Mouse (Mus musculus): ENCODE measurements at regions not wholly inside any gene's neighbourhood (a gene's known extent, or its start where the extent isn't known, plus 50 kb on each side); places are given as distances from the start of the nearest gene placed in this dataset.

DNA sequence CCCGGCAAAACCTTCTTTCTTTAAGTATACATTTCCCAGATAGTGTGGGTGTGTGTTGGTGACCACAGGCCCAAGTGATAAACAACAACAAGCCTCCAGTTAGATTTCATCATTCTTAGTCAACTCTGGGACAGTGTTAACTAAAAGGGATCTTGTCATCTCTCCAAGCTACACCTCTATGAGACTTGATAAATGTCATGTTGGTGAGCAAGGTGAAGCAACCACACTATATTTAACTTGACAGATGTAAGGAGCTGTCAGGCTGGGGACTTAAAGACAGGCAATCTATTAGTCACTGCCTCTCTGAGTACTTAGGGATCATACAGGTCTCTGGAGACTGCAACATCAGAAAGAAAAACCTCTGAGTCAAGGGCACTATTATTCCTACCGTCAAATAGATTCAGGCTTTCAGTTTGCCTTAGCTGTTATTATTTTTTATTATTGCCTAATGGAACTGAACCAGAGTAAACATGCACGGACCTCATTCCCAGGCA is 87.8 kb upstream of the Ank start:
- H3K36me3 ChIP-seq (replicated peaks): no peaks in the 10 kb centered on the region
- no peak overlapping the region for H3K4me3 ChIP-seq (replicated peaks)
- no peaks in the 10 kb centered on the region for H3K9me3 ChIP-seq
- no peak for ATAC-seq (ENCODE audit: low FRiP score)
- no peaks in the 10 kb centered on the region for H3K4me1 ChIP-seq
- 89% methylated on average over 3 of the region's 3 CpGs for WGBS
- H3K4me2 ChIP-seq: no peak overlapping the region
- H3K27ac ChIP-seq: no peak overlapping the region
- H3K9ac ChIP-seq: no peak overlapping the region
- no peaks in the 10 kb centered on the region for H3K27me3 ChIP-seq

DNA sequence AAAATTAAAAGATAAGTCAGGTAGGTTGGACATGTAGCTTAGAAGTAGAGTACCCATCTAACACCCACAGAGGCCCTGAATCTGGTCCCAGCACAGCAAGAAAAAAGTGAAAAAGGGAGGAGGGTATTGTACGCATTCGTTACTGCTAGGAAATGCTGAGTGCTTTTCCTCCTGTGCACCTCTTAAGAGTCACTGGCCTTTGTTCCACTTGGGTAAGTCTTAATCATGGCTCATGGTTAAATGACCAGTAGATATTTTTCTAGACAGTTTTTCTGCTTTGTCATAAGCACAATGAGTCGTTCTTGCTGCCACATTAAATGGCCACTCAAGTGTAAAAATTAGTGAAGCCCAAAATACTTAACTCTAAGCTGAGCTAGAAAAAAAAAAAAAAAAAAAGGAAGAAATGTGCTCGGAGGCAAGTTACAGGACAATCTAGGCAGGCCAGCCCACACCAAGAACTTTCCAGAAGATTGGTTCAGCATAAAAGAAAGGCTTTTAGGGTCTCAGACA is 86.0 kb upstream of the Ank start:
- Histone ChIP-seq H3K36me3 (replicated peaks) (no peaks in the 10 kb centered on the region), H3K4me3 (replicated peaks) (no peak overlapping the region), H3K9ac (no peak overlapping the region), H3K4me1 (no peaks in the 10 kb centered on the region), H3K27ac (no peak overlapping the region), H3K9me3 (no peaks in the 10 kb centered on the region), H3K27me3 (no peaks in the 10 kb centered on the region), H3K4me2 (no peak overlapping the region)
- no peak for ATAC-seq (ENCODE audit: low FRiP score)
- 33% methylated on average over 4 of the region's 4 CpGs for WGBS

DNA sequence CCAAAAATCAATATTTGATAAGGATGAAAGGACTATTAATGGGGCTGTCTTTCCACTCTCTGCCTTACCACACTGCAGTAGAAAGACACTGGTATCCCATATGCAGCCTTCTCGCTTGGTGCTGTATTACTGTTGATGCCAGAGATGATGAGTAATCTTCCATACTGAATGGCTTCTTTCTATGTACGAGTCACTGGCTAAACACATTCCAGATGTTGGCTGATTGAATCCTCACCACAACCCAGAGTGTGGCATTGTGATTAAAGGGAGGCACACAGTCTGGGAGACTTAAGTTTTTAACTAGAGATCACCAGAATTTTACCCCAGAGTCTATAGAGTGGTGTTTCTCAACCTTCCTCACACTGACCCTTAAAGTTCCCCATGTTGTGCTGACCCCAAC is 84.9 kb upstream of the Ank start:
- H3K9me3 ChIP-seq: no peaks in the 10 kb centered on the region
- ATAC-seq (ENCODE audit: low FRiP score): no peak
- H3K9ac ChIP-seq: no peak overlapping the region
- no peaks in the 10 kb centered on the region for H3K4me1 ChIP-seq
- no peaks in the 10 kb centered on the region for H3K36me3 ChIP-seq (replicated peaks)
- H3K27ac ChIP-seq: no peak overlapping the region
- H3K4me3 ChIP-seq (replicated peaks): no peak overlapping the region
- no peak overlapping the region for H3K4me2 ChIP-seq
- 78% methylated on average over 2 of the region's 2 CpGs for WGBS
- no peaks in the 10 kb centered on the region for H3K27me3 ChIP-seq

DNA sequence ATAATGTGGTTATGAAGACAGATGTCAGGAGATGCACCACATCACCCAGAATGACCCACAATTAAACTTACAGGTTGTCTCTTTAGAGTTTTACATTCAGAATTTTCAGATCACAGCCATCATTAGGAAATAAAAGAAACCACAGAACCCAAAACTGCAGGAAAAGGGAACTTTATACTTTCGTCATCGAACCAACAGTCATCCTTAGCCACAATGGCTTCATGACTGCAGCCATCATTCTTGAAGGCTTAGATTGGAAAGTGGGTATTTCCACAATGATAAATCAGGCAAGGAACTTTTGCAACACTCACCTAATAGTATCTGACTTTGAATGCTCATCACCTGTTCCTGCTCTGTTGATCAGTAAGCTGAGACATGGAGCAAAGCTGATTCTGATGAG is 75.9 kb upstream of the Ank start:
- Histone ChIP-seq H3K36me3 (replicated peaks) (no peaks in the 10 kb centered on the region), H3K27me3 (no peaks in the 10 kb centered on the region), H3K4me3 (replicated peaks) (no peak overlapping the region), H3K9ac (no peak overlapping the region), H3K9me3 (no peaks in the 10 kb centered on the region), H3K4me2 (no peak overlapping the region), H3K4me1 (no peaks in the 10 kb centered on the region), H3K27ac (no peak overlapping the region)
- WGBS: 99% methylated on average over 2 of the region's 2 CpGs
- ATAC-seq (ENCODE audit: low FRiP score): no peak

DNA sequence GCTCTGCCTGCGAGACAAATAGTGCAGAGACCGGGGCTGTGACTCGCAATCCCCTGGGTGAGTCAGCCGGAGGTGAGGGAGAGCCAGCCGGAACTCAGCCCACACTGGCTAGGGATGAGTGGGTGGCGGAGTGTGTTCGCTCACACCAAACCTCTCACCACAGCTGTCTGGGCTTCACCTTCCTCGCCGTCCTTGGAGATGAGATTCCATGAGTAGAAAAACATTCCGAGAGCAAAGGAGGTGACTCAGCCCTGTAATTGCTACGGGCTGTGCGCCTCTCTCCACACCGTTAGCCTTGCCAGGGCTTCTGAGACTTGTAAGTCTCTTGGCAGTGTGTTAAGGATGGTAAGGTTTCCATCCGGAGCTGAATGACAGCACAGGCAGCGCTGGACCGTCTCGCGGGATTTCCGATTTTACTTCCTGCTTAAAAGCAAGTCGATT is 60.7 kb upstream of the Ank start:
- Histone ChIP-seq H3K27ac (no peak overlapping the region), H3K36me3 (replicated peaks) (no peaks in the 10 kb centered on the region), H3K4me2 (no peak overlapping the region), H3K9me3 (no peaks in the 10 kb centered on the region), H3K4me3 (replicated peaks) (no peak overlapping the region), H3K9ac (no peak overlapping the region), H3K27me3 (no peaks in the 10 kb centered on the region), H3K4me1 (no peaks in the 10 kb centered on the region)
- 91% methylated on average over 20 of the region's 20 CpGs for WGBS
- ATAC-seq (ENCODE audit: low FRiP score): no peak

DNA sequence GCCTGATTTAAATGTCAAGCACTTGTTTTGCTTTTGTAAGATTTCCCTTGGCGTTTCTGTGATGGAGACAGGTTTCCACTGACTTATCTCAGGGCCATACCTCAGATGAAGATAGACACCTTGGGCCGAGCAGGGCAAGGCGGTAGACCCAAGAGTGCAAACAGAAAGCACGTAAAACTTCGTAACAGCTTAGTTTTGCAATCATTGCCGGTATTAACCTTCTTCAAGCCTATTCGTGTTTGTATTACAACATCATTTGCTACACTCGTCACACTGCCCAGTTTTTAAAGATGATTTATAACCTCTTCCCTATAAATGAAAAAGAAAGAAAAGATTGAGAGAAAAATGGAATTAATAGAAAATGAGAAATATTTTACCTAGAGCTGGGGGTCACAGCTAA is 56.6 kb upstream of the Ank start:
- no peak overlapping the region for H3K9ac ChIP-seq
- no peaks in the 10 kb centered on the region for H3K4me1 ChIP-seq
- ATAC-seq (ENCODE audit: low FRiP score): no peak
- H3K27ac ChIP-seq: no peak overlapping the region
- no peaks in the 10 kb centered on the region for H3K9me3 ChIP-seq
- H3K36me3 ChIP-seq (replicated peaks): no peaks in the 10 kb centered on the region
- no peak overlapping the region for H3K4me3 ChIP-seq (replicated peaks)
- H3K27me3 ChIP-seq: no peaks in the 10 kb centered on the region
- WGBS: 93% methylated on average over 8 of the region's 8 CpGs
- H3K4me2 ChIP-seq: no peak overlapping the region

DNA sequence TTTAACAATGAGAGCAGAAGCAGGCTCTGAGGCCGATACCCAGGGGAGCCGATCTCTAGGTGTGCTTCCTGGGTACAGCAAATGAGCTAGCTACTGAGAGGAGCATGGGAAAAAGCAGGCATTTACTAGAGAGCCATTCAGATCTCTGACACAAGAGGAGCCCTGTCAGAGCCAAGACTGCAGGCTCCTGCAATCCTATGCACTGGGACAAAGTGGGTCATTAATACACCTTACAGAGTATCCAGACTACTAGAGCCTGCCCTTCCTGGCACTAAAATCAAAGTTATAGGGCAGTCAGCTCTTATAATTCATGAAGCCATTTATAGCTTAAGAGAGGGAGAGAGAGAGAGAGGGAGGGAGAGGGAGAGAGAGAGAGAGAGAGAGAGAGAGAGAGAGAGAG is 54.2 kb upstream of the Ank start:
- H3K4me3 ChIP-seq (replicated peaks): no peak overlapping the region
- no peaks in the 10 kb centered on the region for H3K27me3 ChIP-seq
- H3K27ac ChIP-seq: no peak overlapping the region
- H3K4me2 ChIP-seq: no peak overlapping the region
- H3K4me1 ChIP-seq: no peaks in the 10 kb centered on the region
- no peak for ATAC-seq (ENCODE audit: low FRiP score)
- no peaks in the 10 kb centered on the region for H3K9me3 ChIP-seq
- 90% methylated on average over 2 of the region's 2 CpGs for WGBS
- no peak overlapping the region for H3K9ac ChIP-seq
- no peaks in the 10 kb centered on the region for H3K36me3 ChIP-seq (replicated peaks)

DNA sequence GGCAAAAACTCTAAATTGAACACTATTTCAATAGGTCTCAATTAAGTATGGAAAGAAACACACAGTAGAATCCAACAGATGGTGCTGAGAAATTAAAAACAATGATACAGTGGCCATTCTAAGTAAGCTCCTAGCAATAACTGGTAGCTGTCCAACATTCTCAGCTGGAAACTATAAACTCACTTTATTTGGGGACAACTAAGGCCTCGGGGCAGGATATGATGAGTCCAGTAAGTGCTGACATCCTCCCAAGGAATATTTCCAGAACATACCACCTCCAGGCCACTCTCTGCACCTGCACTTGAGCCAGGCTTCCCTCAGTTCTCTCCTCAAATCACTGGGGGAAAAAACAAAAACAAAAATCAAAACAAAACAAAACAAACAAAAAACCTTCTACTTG is 53.7 kb upstream of the Ank start:
- H3K36me3 ChIP-seq (replicated peaks): no peaks in the 10 kb centered on the region
- WGBS: 96% methylated on average over 1 of the region's 1 CpGs
- no peaks in the 10 kb centered on the region for H3K9me3 ChIP-seq
- H3K27me3 ChIP-seq: no peaks in the 10 kb centered on the region
- H3K27ac ChIP-seq: no peak overlapping the region
- no peak for ATAC-seq (ENCODE audit: low FRiP score)
- no peak overlapping the region for H3K9ac ChIP-seq
- no peak overlapping the region for H3K4me2 ChIP-seq
- no peak overlapping the region for H3K4me3 ChIP-seq (replicated peaks)
- H3K4me1 ChIP-seq: no peaks in the 10 kb centered on the region

DNA sequence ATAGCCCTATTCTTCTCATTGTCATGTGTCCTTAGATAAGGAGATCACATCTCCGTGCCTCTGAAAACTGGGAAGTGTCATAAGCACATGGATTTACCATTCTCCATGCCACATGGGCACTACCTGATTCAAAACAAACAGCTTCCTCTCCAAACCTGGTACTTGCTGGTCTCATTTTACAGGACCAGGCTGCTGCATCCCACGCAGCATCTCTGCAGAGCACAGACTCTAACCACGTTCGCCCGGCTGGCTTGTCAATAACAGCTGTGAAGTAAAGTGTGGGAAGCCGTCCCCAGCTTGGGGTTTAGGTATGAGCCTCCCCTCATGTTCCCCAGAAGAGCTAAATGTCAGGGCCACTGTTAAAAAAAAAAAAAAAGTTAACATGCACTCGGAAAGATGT is 53.0 kb upstream of the Ank start:
- Histone ChIP-seq H3K36me3 (replicated peaks) (no peaks in the 10 kb centered on the region), H3K4me2 (no peak overlapping the region), H3K9ac (no peak overlapping the region), H3K27me3 (no peaks in the 10 kb centered on the region), H3K4me1 (no peaks in the 10 kb centered on the region), H3K9me3 (no peaks in the 10 kb centered on the region), H3K27ac (no peak overlapping the region), H3K4me3 (replicated peaks) (no peak overlapping the region)
- no peak for ATAC-seq (ENCODE audit: low FRiP score)
- WGBS: 90% methylated on average over 7 of the region's 7 CpGs

DNA sequence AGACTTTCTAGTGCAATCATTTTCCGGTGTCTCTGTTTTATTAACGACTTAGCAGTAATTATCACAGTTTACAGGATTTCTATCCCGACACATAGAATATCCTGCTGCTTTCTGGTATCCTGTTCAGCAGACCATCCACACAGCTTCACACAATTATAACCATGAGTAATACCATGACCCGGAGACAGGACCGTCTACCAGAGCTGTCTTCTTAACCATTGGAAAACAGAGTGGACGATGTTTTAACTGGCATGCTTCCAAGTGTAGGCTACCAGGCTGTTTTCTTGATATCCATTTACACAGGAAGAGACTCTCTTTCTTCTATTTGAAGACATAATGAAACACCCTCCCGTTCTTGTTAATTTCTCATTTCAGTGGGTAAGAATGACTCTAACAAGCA is 51.7 kb upstream of the Ank start:
- H3K9ac ChIP-seq: no peak overlapping the region
- 84% methylated on average over 7 of the region's 7 CpGs for WGBS
- no peaks in the 10 kb centered on the region for H3K4me1 ChIP-seq
- no peak overlapping the region for H3K4me2 ChIP-seq
- H3K27me3 ChIP-seq: no peaks in the 10 kb centered on the region
- no peak overlapping the region for H3K4me3 ChIP-seq (replicated peaks)
- no peak overlapping the region for H3K27ac ChIP-seq
- ATAC-seq (ENCODE audit: low FRiP score): no peak
- H3K9me3 ChIP-seq: no peaks in the 10 kb centered on the region
- H3K36me3 ChIP-seq (replicated peaks): no peaks in the 10 kb centered on the region
